Mouse (Mus musculus) C2C12 (cell line): ENCODE data around the gene Snx22.

ENCODE experiments used
- CTCF ChIP-seq: IDR thresholded peaks from one replicate; pipeline ENCODE4 v1.5.1; 2011; ENCODE audit not compliant: control insufficient read depth, insufficient read depth, insufficient read length
- MAX ChIP-seq: IDR thresholded peaks from one replicate; pipeline ENCODE4 v1.6.1; 2011; ENCODE audit warnings: mild to moderate bottlenecking, control low read depth
- MYOD1 ChIP-seq: IDR thresholded peaks from one replicate; pipeline ENCODE4 v1.6.1; 2011; ENCODE audit warnings: low read depth; ENCODE audit not compliant: control insufficient read depth, insufficient read length
- USF1 ChIP-seq: IDR thresholded peaks from one replicate; pipeline ENCODE4 v1.6.1; 2011; ENCODE audit warnings: low read depth, mild to moderate bottlenecking, control low read depth, moderate library complexity

- TF ChIP-seq USF1: no peak
- TF ChIP-seq CTCF: no peak
- no peak for TF ChIP-seq MAX
- TF ChIP-seq MYOD1: no peak
These were observed 40.1 kb upstream of the Snx22 start for GRCm38 (mm10) chr9:66109574-66109973.
